Mouse (Mus musculus) spleen, postnatal 10 days (tissue): ENCODE measurements at regions not wholly inside any gene's neighbourhood (a gene's known extent, or its start where the extent isn't known, plus 50 kb on each side); places are given as distances from the start of the nearest gene placed in this dataset.
"Not testable (repeated sequence)": the region's sequence is repeated elsewhere in the genome, so short reads cannot be mapped to it uniquely, and the experiment has no call there.

Experiments
- DNase-seq, 2 experiments: peaks; one replicate each; pipeline ENCODE4 v3.0.0; 2021 to 2022; ENCODE audit warnings: low spot score in 2 of 2

DNA sequence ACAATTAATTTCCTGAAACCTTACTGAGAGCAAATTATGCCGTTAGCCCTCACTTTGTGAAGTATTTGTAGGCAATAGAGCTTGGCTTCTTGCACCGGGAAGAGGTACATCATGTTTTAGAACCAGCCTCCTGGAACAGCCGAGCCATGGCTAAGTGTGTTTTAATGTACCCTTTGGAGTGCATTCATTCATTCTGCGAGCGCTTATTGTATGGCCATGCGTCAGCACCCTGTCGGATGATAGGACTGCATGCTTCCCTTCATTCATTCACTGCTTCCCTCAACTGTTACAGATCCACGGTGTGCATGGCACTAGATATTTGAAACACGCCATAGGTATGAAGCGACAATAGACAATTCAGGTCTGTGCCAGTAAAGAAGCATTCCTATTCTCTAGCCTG is 409.4 kb upstream of the Ercc4 start:
- DNase-seq, result no peak

GRCm38 (mm10) chr16:12703818-12704590 is 405.5 kb upstream of the Ercc4 start:
- no peak for DNase-seq

DNA sequence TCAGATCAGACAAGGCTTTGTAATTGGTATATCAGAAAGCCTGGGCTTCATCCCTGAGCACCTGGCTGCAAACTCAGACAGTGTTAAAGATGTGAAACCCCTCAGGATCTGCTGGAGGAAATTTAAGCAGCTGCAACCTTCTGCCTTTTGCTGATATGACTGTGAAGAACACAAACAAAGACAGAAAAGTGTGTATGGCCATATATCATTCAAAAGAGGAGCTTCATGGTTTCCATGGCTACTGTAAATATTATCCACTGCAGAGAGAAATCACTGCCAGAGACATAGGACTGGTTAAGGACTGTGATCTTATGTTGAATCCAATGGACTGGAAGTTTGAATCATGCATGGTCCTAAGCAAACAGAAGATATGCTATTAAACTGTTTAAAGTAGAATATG is 402.6 kb upstream of the Ercc4 start:
- DNase-seq, result no peak

DNA sequence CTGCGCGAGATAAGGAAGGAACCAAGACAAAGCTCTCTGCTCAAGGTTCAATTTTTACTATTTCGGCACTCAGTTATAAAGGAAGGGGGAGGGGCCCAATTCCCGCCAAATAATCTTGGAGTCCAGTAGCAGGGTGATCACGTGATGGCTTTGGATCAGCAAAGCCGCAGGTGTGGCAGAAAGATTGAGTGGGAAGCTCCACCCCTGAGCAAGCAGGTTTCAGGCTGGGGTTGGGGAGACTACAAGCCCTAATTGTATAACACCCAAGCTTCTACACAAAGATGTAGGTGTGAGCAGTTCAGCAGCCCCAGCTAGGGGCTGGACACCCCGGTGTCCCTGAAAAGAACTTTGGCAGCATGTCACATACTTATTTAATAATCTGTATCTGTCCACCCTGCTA is 388.1 kb upstream of the Ercc4 start:
- not testable (repeated sequence) for DNase-seq

- DNase-seq, result no peak
Observed at GRCm38 (mm10) chr16:12726043-12726442, 383.4 kb upstream of the Ercc4 start.

DNA sequence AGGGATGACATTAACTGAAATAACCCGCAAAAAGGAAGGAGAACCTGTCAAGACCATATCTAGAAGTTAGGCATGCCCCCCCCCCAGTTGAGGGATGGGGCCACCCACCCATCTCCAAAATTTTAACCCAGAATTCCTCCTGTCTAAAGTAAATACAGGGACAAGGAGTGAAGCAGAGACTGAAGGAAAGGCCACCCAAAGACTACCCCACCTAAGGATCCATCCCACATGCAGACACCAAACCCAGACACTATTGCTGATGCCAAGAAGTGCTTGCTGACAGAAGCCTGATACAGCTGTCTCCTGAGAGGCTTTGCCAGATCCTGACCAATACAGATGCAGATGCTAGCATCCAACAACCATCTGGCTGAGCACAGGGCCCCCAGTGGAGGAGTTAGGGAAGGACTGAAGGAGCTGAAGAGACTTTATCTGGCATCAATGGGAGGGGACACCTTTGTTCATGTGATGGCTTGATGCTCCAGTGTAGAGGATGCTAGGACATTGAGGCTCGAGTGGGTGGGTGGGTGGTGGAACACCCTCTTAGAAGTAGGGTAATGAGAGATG is 379.2 kb upstream of the Ercc4 start:
- not testable (repeated sequence) for DNase-seq

GRCm38 (mm10) chr16:12731588-12731987 is 377.9 kb upstream of the Ercc4 start:
- DNase-seq, result no peak

DNA sequence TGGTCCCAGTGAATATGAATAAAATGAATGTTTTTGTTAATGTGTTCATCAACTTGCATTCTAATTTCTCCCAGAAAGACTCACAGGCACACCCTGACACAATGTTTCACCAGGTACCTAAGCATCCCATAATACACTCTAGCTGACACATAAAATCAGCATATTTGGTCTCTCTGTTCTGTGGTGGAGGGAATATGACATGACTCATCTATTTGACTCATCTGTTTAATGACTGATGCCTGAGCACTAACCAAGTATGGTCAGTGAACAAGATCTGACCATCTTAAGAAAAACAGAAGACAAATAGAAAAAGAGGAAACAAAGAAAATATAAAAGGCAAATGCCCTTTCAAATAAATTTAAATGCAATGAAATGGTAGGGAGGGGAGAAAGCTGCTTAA is 367.0 kb upstream of the Ercc4 start:
- no peak for DNase-seq

- no peak for DNase-seq
Observed at GRCm38 (mm10) chr16:12753181-12753580, 356.3 kb upstream of the Ercc4 start.

DNA sequence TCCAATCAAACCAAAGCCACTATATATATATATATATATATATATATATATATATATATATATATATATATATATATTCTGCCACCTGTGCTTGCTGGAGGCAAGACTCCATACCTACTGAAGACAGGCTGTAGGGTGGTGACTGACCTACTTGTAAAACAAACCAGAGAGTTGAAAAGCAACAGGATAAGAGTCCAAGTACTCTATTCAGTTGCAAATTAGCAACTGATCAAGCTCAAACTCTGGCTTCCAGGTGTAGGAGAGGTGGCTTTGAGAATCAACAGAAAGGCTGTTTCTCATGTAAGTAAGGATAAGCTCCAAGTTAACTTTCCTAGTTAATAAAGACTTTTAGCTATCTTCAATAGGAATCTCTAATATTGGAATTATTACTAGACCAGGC is 355.1 kb upstream of the Ercc4 start:
- no peak for DNase-seq

- no peak for DNase-seq
Observed at GRCm38 (mm10) chr16:12758594-12758993, 350.9 kb upstream of the Ercc4 start.

GRCm38 (mm10) chr16:12764166-12764565 is 345.3 kb upstream of the Ercc4 start:
- no peak for DNase-seq

DNA sequence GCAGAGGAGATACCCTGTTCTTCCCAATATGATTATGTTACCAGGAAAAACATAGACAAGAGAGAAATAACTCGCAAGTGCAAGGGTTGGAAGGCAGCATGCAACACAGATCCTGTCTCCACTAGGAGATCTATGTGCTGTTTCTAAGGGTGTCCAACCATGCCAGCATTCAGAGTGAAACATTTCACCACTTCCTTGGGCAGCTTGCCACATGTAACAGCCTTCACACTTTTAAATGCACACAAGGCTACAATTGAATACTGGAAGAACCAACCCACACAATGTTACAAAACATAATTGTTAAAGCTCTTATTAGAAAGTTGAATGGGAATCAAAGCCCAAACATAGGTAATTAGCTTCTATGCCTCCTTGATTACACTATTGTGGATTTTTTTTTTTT is 344.9 kb upstream of the Ercc4 start:
- DNase-seq, result no peak

- no peak for DNase-seq
Observed at GRCm38 (mm10) chr16:12766846-12767245, 342.6 kb upstream of the Ercc4 start.

- no peak for DNase-seq
Observed at GRCm38 (mm10) chr16:12768161-12768895, 341.2 kb upstream of the Ercc4 start.

- no peak for DNase-seq
Observed at GRCm38 (mm10) chr16:12770482-12770881, 339.0 kb upstream of the Ercc4 start.

DNA sequence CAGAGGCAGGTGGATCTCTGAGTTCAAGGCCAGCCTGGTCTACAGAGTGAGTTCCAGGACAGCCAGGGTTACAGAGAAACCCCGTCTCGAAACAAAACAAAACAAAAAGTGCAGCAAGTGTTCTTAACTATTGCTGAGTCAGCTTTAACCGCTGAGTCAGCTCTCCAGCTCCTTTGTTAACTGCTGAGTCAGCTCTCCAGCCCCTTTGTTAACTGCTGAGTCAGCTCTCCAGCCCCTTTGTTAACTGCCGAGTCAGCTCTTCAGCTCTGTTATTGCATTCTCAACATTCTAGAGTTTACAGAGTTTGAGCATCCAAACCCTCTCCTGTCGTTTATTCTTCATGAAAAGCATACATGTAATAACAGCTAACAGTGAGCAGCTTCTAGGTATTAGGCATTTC is 336.9 kb upstream of the Ercc4 start:
- DNase-seq, result no peak

- DNase-seq, result no peak
Observed at GRCm38 (mm10) chr16:12775876-12776275, 333.6 kb upstream of the Ercc4 start.

DNA sequence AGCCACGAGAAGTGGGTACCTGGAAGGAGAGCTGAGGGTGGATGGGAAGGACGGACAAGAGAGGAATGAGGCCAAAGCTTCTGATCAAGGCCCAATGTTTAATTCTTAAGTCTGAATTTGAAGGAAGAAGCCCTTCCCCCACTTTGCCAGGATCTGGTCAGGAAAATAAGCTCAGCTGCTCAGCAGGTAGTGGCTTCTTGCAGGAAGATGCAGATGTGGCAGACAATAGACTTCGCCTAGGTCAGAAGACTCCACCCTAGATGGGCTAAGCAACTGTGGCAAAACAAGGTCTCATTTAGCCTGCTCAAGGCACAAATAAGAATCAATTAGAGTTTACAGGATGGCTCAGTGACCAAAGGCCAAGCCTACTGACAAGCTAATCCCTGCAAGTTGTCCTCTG is 330.4 kb upstream of the Ercc4 start:
- no peak for DNase-seq

- DNase-seq, result no peak
Observed at GRCm38 (mm10) chr16:12780635-12781034, 328.8 kb upstream of the Ercc4 start.

DNA sequence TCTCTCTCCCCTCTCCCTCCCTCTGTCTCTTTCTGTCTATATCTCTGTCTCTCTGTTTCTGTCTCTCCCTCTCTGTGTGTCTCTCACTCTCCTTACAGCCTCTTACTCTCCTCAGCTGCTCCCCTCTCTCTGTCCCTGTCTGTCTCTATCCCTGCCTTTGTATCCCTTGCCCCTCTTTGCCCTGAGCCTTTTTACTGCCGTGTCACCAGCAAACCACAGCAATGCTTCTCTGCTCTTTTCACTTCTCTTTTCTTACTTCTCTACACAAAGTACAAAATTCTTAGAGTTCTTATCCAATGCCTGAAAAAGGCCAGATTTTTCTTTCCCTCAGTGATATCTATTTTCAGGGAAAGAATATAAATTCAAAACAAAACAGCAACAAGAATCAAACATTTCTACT is 323.7 kb upstream of the Ercc4 start:
- DNase-seq, result no peak

DNA sequence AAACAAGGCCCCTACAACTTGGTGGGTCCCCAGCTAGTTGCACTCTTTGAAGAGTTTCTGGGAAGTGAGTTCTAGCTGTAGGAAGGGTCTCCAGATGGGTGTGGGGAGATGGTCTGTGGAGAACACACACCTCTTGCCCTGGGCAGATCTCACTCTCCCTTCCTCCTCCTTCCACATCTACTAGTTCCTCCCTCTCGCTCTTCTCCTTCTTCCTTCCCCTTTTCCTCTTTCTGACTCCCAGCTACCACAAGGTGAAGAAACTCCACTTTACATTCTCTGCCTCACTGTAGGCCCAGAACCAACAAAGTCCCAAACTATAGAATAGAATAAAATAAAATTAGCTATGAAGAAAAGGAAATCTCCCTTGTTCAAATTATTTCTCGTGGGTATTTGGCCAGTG is 311.0 kb upstream of the Ercc4 start:
- DNase-seq, result no peak

DNA sequence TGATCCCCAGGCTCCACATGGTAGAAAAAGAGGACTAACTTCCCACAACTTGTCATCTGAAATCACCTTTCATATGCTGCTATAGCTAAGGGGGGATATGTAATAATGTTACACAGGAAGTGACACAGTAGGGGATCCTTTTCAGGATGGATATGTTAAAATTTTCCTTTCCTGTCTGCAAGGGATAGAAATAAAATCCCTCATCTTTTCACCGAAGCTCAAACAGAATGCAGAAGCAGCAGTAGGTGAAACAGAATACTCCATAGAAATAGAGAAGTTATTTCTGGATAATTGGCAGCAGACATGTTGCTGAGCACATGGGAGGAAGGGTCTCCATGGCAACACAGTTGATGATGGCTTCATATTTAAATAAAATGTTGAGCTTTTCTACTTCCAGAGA is 309.3 kb upstream of the Ercc4 start:
- DNase-seq, result no peak
